Mouse (Mus musculus) gastrocnemius, adult 2 months (tissue): ENCODE measurements around the gene Sel1l3. TPM values are rescaled to one million over a fixed set of nuclear protein-coding genes. Genes with fewer than 3 reads are reported as not detected.

ENCODE experiments used
- DNase-seq: peaks from one replicate; pipeline ENCODE4 v3.0.0; 2022
- H3K27ac ChIP-seq: fragments of 200-600 bp; 2 replicates; pipeline ENCODE4 v1.8.1; 2022; ENCODE audit warnings: mild to moderate bottlenecking
- H3K4me3 ChIP-seq: fragments of 200-600 bp; 2 replicates; pipeline ENCODE4 v1.8.1; 2022; ENCODE audit warnings: mild to moderate bottlenecking, moderate library complexity
- CTCF ChIP-seq: fragments of 200-600 bp; IDR thresholded peaks from 2 replicates; pipeline ENCODE4 v1.8.1; 2022; ENCODE audit warnings: antibody characterized with exemption, mild to moderate bottlenecking, moderate library complexity
- intact Hi-C: fragments of 180-260 bp; cut with DNase I; formaldehyde crosslinking; loops from one replicate; pipeline ENCODE4 v1.15.1; 2025
- total RNA-seq, 2 experiments: library from RNA; stranded (reverse); gene quantifications; 2 replicates each; pipeline ENCODE4 v1.2.3; 2021

Gene Sel1l3
- total RNA-seq, 2 experiments from 2014 or later, result 59.8 to 69.4 TPM

DNA sequence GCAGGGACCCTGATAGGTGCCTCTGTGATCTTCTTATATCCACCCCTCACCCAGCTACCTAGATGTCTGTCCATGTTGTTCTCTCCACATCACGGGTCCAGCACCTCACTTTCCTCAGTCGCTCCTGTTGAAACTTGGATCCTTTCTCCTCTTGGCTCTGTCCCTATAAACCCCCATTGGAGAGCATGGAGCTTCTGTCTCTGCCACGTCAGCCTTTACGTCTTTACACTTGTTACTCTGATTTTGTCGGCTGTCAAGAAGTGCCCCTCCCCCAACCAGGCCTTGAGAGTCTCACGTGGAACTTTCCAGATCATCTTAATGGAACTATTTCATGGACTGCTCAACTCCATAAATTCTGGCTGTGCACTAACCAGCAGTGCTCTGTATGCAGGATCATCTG lies 2.5 kb downstream of the Sel1l3 start:
- intact Hi-C loops, result no loop called here
- peak overlapping the region; percentile 19; the same call in 1 of the 2 replicates for H3K4me3 ChIP-seq
- H3K27ac ChIP-seq, result peak overlapping the region; percentile 80
- no peak for DNase-seq
- no peak for TF ChIP-seq CTCF

DNA sequence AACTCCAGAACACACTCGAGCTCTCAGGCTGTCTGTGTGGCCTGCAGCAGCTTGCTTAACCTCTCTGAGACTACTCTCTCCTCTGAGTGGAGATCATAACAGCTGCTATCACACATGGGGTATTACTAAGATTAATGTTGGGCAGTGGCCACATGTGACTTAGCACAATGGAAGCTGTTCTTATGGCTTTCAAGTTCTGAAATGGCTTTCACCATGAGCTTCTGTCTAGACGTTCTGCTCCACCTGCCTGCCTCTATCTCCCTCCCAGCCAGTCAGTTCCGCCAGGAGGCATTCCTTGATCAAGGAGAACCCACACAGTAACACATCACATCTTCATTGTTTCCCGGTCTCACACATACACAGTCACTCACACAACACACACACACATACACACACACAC lies 3.2 kb downstream of the Sel1l3 start:
- DNase-seq, result no peak
- peak overlapping the region; percentile 80 for H3K27ac ChIP-seq
- intact Hi-C loops, result no loop called here
- no peak for TF ChIP-seq CTCF
- peak overlapping the region; percentile 20 for H3K4me3 ChIP-seq

DNA sequence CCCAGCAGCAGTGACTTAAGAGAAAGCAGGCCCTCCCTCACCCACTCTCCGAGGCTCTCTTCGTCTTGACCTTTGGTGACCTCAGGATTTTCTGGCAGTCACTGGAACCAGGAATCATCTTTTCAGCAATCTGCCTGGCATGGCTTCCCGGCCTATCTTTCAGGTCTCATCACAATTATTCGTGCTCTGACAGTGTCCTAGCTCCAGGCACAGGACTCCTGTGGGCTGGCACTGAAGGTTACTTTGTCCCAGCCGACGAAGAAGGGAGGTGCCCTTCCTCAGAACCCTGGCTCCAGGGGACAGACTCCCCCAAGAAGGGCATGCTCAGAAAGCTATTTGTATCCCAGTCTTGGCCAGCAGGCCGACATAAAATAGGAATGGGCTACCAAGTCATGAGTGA lies 4.0 kb downstream of the Sel1l3 start:
- no peak for TF ChIP-seq CTCF
- intact Hi-C loops, result loop anchor here (5.0 kb wide), 1 partner anchor 37 kb away; no protein-coding TSS in a partner anchor
- Histone ChIP-seq H3K27ac (peak overlapping the region; percentile 80), H3K4me3 (peak overlapping the region; percentile 20)
- peak; percentile 42 for DNase-seq

DNA sequence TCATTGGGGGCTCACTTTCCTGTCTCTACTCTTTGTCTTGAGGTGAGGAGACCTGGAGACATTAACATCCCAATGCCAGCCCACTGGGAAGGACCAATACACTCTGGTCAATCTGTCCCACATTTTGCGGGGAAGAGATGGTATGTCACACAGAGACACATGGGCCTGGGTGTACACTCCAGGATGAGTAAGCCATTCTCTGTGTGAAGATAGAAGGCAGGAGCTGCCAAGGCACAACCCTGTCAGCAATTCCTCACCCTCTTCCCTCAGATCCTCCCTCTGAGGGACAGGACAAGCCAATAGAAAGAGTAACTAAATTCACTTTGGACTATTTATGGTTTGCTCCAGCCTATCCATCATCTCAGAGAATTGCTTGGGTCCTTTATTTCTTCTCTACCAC lies 5.0 kb downstream of the Sel1l3 start:
- no peak for TF ChIP-seq CTCF
- no peak overlapping the region for H3K4me3 ChIP-seq
- H3K27ac ChIP-seq, result peak overlapping the region; percentile 80
- intact Hi-C loops, result loop anchor here (5.0 kb wide), 1 partner anchor 36 kb away; no protein-coding TSS in a partner anchor
- DNase-seq, result no peak

DNA sequence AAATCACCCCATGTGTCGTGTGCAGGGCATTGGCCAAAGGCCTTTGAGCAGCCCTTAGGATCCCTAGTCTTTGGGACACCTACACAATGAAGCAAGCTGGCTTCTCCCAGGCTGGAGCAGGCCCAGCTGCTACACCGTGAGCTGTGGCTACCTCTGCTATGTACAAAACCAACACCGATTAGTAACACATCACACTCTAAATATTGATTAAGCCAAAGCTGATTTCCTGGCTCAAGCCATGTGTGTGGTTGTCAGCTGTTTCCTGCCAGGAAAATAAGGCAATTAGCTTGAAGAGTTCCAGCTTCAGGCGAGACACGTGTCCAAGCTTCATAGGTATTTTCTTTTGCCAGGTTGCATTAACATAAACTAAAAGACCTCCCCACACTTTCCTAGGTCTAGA lies 7.2 kb downstream of the Sel1l3 start:
- Histone ChIP-seq H3K27ac (peak overlapping the region; percentile 77), H3K4me3 (no peak overlapping the region)
- no peak for TF ChIP-seq CTCF
- intact Hi-C loops, result loop anchor here (5.0 kb wide), 1 partner anchor 34 kb away; no protein-coding TSS in a partner anchor
- peak; percentile 44 for DNase-seq

DNA sequence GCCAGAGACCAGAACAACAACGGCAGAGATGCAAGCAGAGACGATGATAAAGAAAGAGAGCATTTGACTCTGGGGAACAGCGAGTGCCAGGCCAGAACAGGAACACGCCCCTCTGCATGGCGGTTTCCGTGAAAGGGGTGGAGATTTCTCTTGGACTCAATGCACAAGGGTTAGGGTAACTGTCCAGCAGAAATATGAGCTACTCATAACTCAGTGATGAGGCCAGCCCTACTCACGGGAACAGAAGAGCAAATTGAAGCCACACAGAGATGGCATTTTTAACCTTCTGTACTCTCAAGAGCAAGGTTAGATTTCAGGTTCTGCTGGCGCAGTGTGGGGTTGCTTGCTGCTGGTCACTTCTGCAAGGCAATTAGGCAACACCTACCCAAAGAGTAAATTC lies 11.0 kb downstream of the Sel1l3 start:
- intact Hi-C loops, result no loop called here
- TF ChIP-seq CTCF, result no peak
- Histone ChIP-seq H3K4me3 (peak overlapping the region; percentile 56), H3K27ac (peak overlapping the region; percentile 84)
- peak; percentile 76 for DNase-seq

DNA sequence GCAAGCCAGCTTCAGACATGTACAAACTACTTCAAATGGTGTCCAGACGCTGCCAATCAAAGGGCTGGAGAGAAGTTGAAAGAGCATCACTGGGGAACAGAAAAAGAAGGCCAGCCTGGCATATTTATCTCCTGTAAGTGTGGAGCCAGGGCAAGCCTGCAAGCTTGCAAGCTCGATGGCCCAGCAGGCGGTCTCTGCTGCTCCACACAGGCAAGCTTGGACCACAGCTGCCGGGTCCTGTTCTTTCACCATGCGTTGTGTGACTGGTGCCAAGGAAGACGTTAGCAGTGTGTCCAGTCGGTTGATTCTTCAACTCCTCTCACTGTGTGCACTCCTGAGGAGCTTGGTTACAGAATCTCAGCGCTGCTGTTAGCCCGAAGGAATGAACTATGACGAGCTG lies 12.9 kb downstream of the Sel1l3 start:
- intact Hi-C loops, result no loop called here
- H3K27ac ChIP-seq, result peak overlapping the region; percentile 76
- H3K4me3 ChIP-seq, result peak overlapping the region; percentile 17; the same call in 1 of the 2 replicates
- DNase-seq, result peak; percentile 67
- TF ChIP-seq CTCF, result peak; percentile 34; the same call in 1 of the 2 replicates

DNA sequence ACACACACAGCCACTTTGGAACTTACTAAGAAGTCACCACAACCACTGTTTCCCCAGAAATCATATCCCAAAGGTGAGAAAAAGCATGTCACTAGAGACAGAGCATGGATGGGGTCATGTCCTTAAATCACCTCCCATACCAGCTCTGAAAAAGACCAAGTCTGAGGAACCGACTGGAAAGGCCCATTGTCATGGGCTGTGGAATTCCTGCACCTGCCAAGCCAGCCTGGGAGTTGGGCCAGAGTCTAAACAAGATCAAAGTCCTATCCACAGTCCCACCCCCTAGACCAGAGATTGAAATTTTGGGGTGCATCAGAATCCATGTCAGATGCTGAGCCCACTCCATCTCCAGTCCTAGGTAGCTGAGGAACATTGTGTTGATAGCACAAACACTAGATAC lies 15.3 kb downstream of the Sel1l3 start:
- Histone ChIP-seq H3K4me3 (no peak overlapping the region), H3K27ac (no peak overlapping the region)
- intact Hi-C loops, result no loop called here
- no peak for TF ChIP-seq CTCF
- DNase-seq, result no peak

DNA sequence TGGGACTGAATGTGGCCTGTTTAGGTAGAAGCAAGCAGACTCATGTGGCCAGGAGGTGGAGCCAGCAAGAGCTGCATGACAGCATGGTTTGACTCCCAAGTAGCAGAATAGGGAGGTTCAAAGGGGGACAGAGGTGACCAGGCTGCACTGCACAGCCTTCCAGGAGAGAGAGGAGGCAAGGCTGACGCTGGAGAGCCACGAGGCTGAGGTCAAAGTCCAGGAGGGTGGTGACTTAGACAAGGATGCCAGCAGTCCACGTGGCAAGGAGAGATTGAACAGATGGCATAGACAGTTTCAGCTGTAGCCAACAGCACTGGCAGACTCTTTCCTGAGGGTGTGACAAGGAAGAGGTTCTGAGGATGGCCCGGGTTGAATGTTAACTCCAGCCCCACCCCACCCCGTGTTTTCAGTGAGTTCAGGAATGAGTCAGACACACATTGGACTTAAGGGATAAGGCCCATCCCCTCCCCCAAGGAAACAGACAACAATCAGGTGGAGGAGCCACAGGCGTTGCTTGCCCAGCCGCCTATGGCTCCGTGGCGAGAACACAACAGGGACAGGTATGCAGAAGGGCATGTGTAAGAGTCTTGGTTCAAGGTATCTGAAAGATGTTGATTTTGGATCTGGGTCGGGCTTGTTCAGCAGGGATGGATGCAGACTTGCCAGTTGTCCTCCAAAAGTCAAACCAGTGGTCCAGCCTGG lies 17.2 kb downstream of the Sel1l3 start:
- H3K4me3 ChIP-seq, result no peak overlapping the region
- peak overlapping the region; percentile 61; the same call in 1 of the 2 replicates for H3K27ac ChIP-seq
- peak; percentile 49 for DNase-seq
- intact Hi-C loops, result no loop called here
- TF ChIP-seq CTCF, result peak; percentile 22; the same call in 1 of the 2 replicates

DNA sequence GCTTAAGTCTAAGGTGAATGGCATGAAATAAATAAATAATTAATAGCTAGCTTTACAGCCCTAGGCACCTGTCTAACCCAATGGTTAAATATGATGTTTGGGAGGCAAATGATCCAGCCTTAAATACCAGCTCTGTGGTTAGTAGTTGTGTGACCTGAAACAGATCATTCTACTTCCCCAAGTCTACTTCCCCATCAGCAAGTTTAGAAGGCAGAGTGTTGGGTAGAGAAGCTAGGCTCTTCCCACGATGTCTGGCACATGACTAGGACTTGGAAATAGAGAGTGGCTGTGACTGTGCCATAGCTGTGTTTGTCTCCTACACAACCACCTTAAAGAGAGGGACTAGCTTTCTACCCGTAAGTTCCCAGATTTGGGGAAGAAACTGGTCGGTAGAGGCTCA lies 18.9 kb downstream of the Sel1l3 start:
- H3K27ac ChIP-seq, result no peak overlapping the region; the same call in 1 of the 2 replicates
- H3K4me3 ChIP-seq, result no peak overlapping the region
- intact Hi-C loops, result no loop called here
- no peak for DNase-seq
- no peak for TF ChIP-seq CTCF

DNA sequence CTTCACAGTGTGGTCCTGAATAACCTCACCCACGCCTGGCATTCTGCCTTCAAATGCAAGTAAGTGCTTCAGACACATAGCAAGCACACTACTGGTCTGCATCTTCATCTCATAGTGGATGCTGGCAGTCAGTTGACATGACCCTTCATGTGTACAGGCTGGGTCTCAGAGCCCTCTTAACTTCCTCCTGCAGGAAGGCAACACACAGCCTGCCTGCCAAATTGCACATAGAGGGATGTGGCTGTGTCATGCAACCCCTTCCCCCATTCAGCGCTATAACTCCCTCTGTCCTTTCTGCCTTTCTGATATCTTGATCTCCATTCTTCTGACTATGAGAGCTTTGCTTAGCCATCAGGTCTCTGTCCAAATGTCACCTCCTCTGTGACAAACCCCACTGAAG lies 19.3 kb downstream of the Sel1l3 start:
- Histone ChIP-seq H3K4me3 (no peak overlapping the region), H3K27ac (no peak overlapping the region)
- no peak for TF ChIP-seq CTCF
- DNase-seq, result no peak
- intact Hi-C loops, result no loop called here

DNA sequence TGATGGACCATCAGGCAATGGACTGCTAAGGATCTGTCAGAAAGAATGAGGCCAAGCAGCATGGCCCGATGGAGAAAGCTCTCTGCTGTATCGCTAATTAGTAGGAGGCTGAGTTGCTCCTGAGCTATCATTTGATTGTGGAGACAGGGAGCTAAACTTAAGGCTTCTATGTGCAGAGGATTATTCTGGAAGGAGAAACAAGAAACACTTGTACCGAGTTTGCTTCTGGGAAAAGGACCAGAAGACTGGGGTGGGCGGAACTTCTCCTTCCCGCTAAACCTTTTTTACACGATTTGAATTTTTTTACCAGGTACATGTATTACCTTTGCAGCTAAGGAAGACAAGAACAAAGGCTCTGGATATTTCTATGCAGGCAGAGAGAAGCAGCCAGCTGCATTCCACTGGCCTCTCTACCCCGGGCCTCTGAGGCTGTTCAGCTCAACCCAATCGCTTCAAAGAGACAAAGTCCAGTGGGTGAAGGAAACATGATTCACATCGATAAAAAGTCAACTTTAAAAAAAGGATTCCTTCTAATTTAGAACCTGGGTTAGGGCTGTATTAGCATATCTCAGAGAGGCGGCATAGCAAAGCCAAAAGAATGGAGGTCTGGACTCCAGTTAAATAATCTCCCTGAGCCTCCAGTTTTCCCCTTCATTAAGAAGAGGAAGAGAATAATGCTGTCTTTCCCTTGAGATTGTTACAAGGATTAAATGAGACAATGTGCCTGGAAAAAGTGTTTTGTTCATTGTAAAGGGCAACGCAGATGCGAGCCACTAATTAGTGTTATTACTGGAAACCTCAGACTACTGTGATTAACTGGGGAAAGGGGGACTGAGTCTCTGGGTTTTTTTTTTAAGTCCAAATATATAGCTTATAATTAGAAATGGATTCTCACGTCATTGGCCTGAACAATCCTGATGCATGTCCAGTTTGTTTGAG lies 20.4 kb downstream of the Sel1l3 start:
- no peak overlapping the region for H3K4me3 ChIP-seq
- DNase-seq, result no peak
- intact Hi-C loops, result no loop called here
- no peak for TF ChIP-seq CTCF
- no peak overlapping the region for H3K27ac ChIP-seq

DNA sequence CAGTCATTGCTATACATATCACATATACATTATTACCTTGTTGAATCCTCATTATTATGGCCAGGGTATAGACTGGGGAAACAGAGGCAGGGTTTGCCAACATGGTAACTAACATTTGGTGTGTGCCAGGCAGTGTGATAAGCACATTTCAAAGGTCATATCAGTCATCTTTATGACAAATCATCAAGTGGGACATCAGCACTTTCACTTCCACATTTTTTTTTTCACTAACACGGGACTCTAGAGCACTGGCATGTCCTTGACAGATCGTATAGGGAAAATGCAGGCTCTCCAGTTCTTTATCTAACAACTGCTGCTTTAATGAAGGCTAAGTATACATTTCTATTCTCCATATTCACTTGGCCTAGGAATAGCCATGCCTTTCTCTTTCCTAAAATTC lies 25.1 kb downstream of the Sel1l3 start:
- intact Hi-C loops, result no loop called here
- TF ChIP-seq CTCF, result no peak
- Histone ChIP-seq H3K4me3 (no peak overlapping the region), H3K27ac (no peak overlapping the region)
- no peak for DNase-seq
